Mouse (Mus musculus): Measurements from ENCODE around the gene Txlnb. TPM values are rescaled to one million over a fixed set of nuclear protein-coding genes. Genes with fewer than 3 reads are reported as not detected.

The Txlnb gene
- polyA plus RNA-seq, 2 experiments, result 0.02 to 0.06 TPM

DNA sequence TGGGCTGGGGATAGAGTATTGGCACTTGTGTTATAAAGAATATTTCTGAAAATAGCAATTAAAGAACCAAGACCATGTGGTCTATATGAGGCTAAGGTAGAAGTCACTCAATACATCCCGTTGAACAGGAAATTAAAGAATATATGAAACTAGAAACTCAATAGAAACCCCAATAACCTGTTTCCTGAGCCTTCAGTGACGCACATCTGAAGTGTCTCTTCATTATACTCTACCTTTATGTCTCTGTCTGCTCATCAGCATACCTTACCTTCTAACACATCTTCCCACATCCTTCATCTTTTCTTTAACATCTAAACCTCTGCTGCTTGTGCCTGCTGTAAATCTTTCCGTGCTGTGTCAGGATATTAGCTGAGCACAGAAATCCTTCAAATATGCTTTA is 84.0 kb downstream of the Txlnb start:
- H3K4me1 ChIP-seq (replicated peaks; ENCODE audit: control insufficient read depth in 2 of 2, insufficient read depth in 2 of 2, low read length in 1 of 2), result no peaks in the 10 kb centered on the region
- no peak for DNase-seq (ENCODE audit: low read depth in 3 of 3, low spot score in 3 of 3)
- no peaks in the 10 kb centered on the region for H3K9me3 ChIP-seq (ENCODE audit: control insufficient read depth, low read length)
- H3K4me3 ChIP-seq (ENCODE audit: insufficient read depth in 1 of 2, low read depth in 2 of 2, low read length in 2 of 2), result no peak overlapping the region
- H3K9ac ChIP-seq (replicated peaks), result no peak overlapping the region
- H3K4me2 ChIP-seq (ENCODE audit: low read depth), result no peak overlapping the region
- TF ChIP-seq EP300 (IDR thresholded peaks at IDR 0.05; ENCODE audit: low read depth) (no peak), CTCF (IDR thresholded peaks at IDR 0.05; ENCODE audit: low read depth) (no peak)
- no peak for ATAC-seq (ENCODE audit: insufficient read depth)
- WGBS (ENCODE audit: insufficient replicate concordance), result 55% methylated on average over 3 of the region's 3 CpGs
- no peaks in the 10 kb centered on the region for H3K27me3 ChIP-seq (ENCODE audit: control insufficient read depth, insufficient read depth, low read length)
- no peaks in the 10 kb centered on the region for H3K36me3 ChIP-seq (replicated peaks; ENCODE audit: control insufficient read depth, insufficient read depth, low read depth)
- no peak overlapping the region for H3K27ac ChIP-seq

DNA sequence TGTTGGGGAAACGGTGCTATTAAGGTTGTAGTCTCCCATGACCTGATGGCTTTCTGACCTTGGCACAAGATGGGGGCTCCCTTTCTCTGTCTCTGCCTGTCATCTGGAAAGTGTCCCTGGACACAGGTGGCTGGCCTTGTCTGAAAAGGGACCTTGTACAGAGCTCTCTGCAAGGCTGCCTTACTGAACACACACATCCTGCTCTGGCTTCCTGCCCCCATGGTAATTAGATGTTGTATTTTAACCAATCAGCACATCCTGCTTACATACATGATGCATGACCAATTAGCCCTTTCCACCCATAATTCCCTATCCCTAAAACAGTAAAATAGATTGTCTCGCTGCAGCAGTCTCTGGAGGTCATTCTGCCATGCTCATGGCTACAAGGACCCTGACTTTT is 84.7 kb downstream of the Txlnb start:
- ATAC-seq (ENCODE audit: insufficient read depth) (no peak), DNase-seq (ENCODE audit: low read depth in 3 of 3, low spot score in 3 of 3) (no peak)
- H3K27me3 ChIP-seq (ENCODE audit: control insufficient read depth, insufficient read depth, low read length), result no peaks in the 10 kb centered on the region
- TF ChIP-seq EP300 (IDR thresholded peaks at IDR 0.05; ENCODE audit: low read depth) (no peak), CTCF (IDR thresholded peaks at IDR 0.05; ENCODE audit: low read depth) (no peak)
- H3K4me1 ChIP-seq (replicated peaks; ENCODE audit: control insufficient read depth in 2 of 2, insufficient read depth in 2 of 2, low read length in 1 of 2), result no peaks in the 10 kb centered on the region
- no peak overlapping the region for H3K27ac ChIP-seq
- WGBS (ENCODE audit: insufficient replicate concordance), result 31% methylated on average over 2 of the region's 2 CpGs
- H3K4me2 ChIP-seq (ENCODE audit: low read depth), result no peak overlapping the region
- H3K4me3 ChIP-seq (ENCODE audit: insufficient read depth in 1 of 2, low read depth in 2 of 2, low read length in 2 of 2), result no peak overlapping the region
- H3K36me3 ChIP-seq (replicated peaks; ENCODE audit: control insufficient read depth, insufficient read depth, low read depth), result no peaks in the 10 kb centered on the region
- H3K9ac ChIP-seq (replicated peaks), result no peak overlapping the region
- no peaks in the 10 kb centered on the region for H3K9me3 ChIP-seq (ENCODE audit: control insufficient read depth, low read length)

Other genes with a start within 250 kb of the Txlnb start
- 17.8 and 18.2 TPM in 2 replicates for gene Cited2, start 73.0 kb upstream of the Txlnb start, polyA plus RNA-seq (2012; rRNA removed)
- 12.3 and 12.7 TPM in 2 replicates for gene Cited2, start 73.0 kb upstream of the Txlnb start, polyA plus RNA-seq (2014; fragmentation: Nextera tagmentation; extraction: Ambion mirVana)
- 4.8 and 5.9 TPM in 2 replicates for gene Heca, start 151.8 kb downstream of the Txlnb start, polyA plus RNA-seq (2012; rRNA removed)
- 2.6 and 2.9 TPM in 2 replicates for gene Heca, start 151.8 kb downstream of the Txlnb start, polyA plus RNA-seq (2014; fragmentation: Nextera tagmentation; extraction: Ambion mirVana)
- gene Abracl, start 227.1 kb downstream of the Txlnb start, polyA plus RNA-seq (2012; rRNA removed), result 19.8 and 37.2 TPM in 2 replicates
- 66.4 and 71.1 TPM in 2 replicates for gene Abracl, start 227.1 kb downstream of the Txlnb start, polyA plus RNA-seq (2014; fragmentation: Nextera tagmentation; extraction: Ambion mirVana)